8 mouse cellular contexts compared by ENCODE assay signal in genomic region chr4:135018018-135018417, GRCm38 (mm10).
DNase-seq lines count a peak whose midpoint lies in the region; ATAC-seq and TF ChIP-seq lines count a peak whose summit lies in the region.

No protein-coding gene starts in this region.

- 0 out of 2 replicates have a peak, but pooled peaks cover 7% of the 10 kb centered on the region for H3K27me3 ChIP-seq in neural tube, embryonic 15.5 days (replicated peaks)
- no peaks in the 10 kb centered on the region for H3K27me3 ChIP-seq in lung, postnatal 0 days (replicated peaks; ENCODE audit: insufficient read depth, low read length)

- H3K9ac ChIP-seq in neural tube, embryonic 15.5 days (replicated peaks): no peak overlapping the region
- no peak overlapping the region for H3K9ac ChIP-seq in lung, postnatal 0 days (replicated peaks; ENCODE audit: low read depth)

- H3K9me3 ChIP-seq in neural tube, embryonic 15.5 days (replicated peaks): no peaks in the 10 kb centered on the region
- no peaks in the 10 kb centered on the region for H3K9me3 ChIP-seq in lung, postnatal 0 days (ENCODE audit: low read length)

- no peak overlapping the region for H3K27ac ChIP-seq in neural tube, embryonic 15.5 days (replicated peaks)
- no peak overlapping the region for H3K27ac ChIP-seq in lung, postnatal 0 days (ENCODE audit: low read length)

- TF ChIP-seq CTCF in lung, postnatal 0 days (IDR thresholded peaks at IDR 0.05): peak; percentile 88

- DNase-seq in CD4-positive, CD25-positive, alpha-beta regulatory T cell, adult 2 months (ENCODE audit: low read depth, low spot score): peak; percentile 75
- peak; percentile 64 for DNase-seq in neural tube, embryonic 10.5 days (ENCODE audit: extremely low spot score, low spot score)
- DNase-seq in embryo, embryonic 9.5 days (ENCODE audit: extremely low spot score): peak; percentile 46
- DNase-seq in kidney, adult 8-10 months: peak; percentile 27 to 56
- peak; percentile 81 for DNase-seq in lung, postnatal 0 days (ENCODE audit: low spot score)
- DNase-seq in spleen, postnatal 36 days (ENCODE audit: low spot score in 2 of 2): peak; percentile 47 to 58

- no peak overlapping the region for H3K4me2 ChIP-seq in neural tube, embryonic 15.5 days
- no peak overlapping the region for H3K4me2 ChIP-seq in lung, postnatal 0 days (replicated peaks; ENCODE audit: low read depth, low read length)

- no peaks in the 10 kb centered on the region for H3K4me1 ChIP-seq in neural tube, embryonic 15.5 days
- H3K4me1 ChIP-seq in lung, postnatal 0 days (ENCODE audit: insufficient read depth, low read depth, low read length): no peaks in the 10 kb centered on the region

- H3K4me3 ChIP-seq in neural tube, embryonic 15.5 days (replicated peaks): no peak overlapping the region
- no peak overlapping the region for H3K4me3 ChIP-seq in lung, postnatal 0 days (ENCODE audit: low read depth, low read length)

- WGBS in neural tube, embryonic 15.5 days: 23% methylated on average over 8 of the region's 8 CpGs
- WGBS in lung, postnatal 0 days: 16% methylated on average over 8 of the region's 8 CpGs

- no peak for TF ChIP-seq EP300 in lung, postnatal 0 days (IDR thresholded peaks at IDR 0.05)

- no peak for ATAC-seq in CD4-positive, CD25-positive, alpha-beta regulatory T cell, adult 4 months
- ATAC-seq in neural tube, embryonic 15.5 days (ENCODE audit: low FRiP score): no peak
- peak; percentile 38; the same call in 1 of the 2 replicates for ATAC-seq in lung, postnatal 0 days

- H3K36me3 ChIP-seq in neural tube, embryonic 15.5 days: no peaks in the 10 kb centered on the region
- H3K36me3 ChIP-seq in lung, postnatal 0 days (ENCODE audit: insufficient read depth, low read length): no peaks in the 10 kb centered on the region
